Mouse (Mus musculus): ENCODE data around the gene Txnrd1. TPM values are rescaled to one million over a fixed set of nuclear protein-coding genes. Genes with fewer than 3 reads are reported as not detected.

Txnrd1 gene
- polyA plus RNA-seq, 1 experiment, result 32.2 TPM

- H3K4me3 ChIP-seq (ENCODE audit: control insufficient read depth, insufficient read depth, low read length), result no peak overlapping the region
- H3K27me3 ChIP-seq (ENCODE audit: control insufficient read depth, insufficient read depth, low read length), result no peaks in the 10 kb centered on the region
- 80% methylated on average over 9 of the region's 9 CpGs for WGBS
- DNase-seq, result no peak
- TF ChIP-seq CTCF (IDR thresholded peaks at IDR 0.05; ENCODE audit: borderline replicate concordance, control insufficient read depth, extremely low read depth, insufficient read depth, low read length, poor library complexity) (no peak), POLR2A (IDR thresholded peaks at IDR 0.05; ENCODE audit: control insufficient read depth, extremely low read depth, insufficient read depth, low read length, poor library complexity) (no peak)
- no peaks in the 10 kb centered on the region for H3K36me3 ChIP-seq (ENCODE audit: control insufficient read depth, insufficient read depth, low read length)
- H3K27ac ChIP-seq (ENCODE audit: control insufficient read depth, insufficient read depth, low read length), result no peak overlapping the region
- H3K4me1 ChIP-seq (replicated peaks; ENCODE audit: control insufficient read depth, insufficient read depth, low read length), result no peaks in the 10 kb centered on the region
Observed at GRCm38 (mm10) chr10:82847821-82848459, 14.2 kb downstream of the Txnrd1 start.

- Histone ChIP-seq H3K4me3 (ENCODE audit: control insufficient read depth, insufficient read depth, low read length) (no peak overlapping the region), H3K4me1 (replicated peaks; ENCODE audit: control insufficient read depth, insufficient read depth, low read length) (no peaks in the 10 kb centered on the region), H3K27ac (ENCODE audit: control insufficient read depth, insufficient read depth, low read length) (no peak overlapping the region), H3K36me3 (ENCODE audit: control insufficient read depth, insufficient read depth, low read length) (no peaks in the 10 kb centered on the region), H3K27me3 (ENCODE audit: control insufficient read depth, insufficient read depth, low read length) (no peaks in the 10 kb centered on the region)
- 90% methylated on average over 16 of the region's 16 CpGs for WGBS
- TF ChIP-seq CTCF (IDR thresholded peaks at IDR 0.05; ENCODE audit: borderline replicate concordance, control insufficient read depth, extremely low read depth, insufficient read depth, low read length, poor library complexity), result no peak
- TF ChIP-seq POLR2A (IDR thresholded peaks at IDR 0.05; ENCODE audit: control insufficient read depth, extremely low read depth, insufficient read depth, low read length, poor library complexity), result no peak
- DNase-seq, result no peak
Observed at GRCm38 (mm10) chr10:82849686-82850353, 16.1 kb downstream of the Txnrd1 start.

- Histone ChIP-seq H3K36me3 (ENCODE audit: control insufficient read depth, insufficient read depth, low read length) (no peaks in the 10 kb centered on the region), H3K27ac (ENCODE audit: control insufficient read depth, insufficient read depth, low read length) (no peak overlapping the region), H3K27me3 (ENCODE audit: control insufficient read depth, insufficient read depth, low read length) (no peaks in the 10 kb centered on the region), H3K4me1 (replicated peaks; ENCODE audit: control insufficient read depth, insufficient read depth, low read length) (no peaks in the 10 kb centered on the region), H3K4me3 (ENCODE audit: control insufficient read depth, insufficient read depth, low read length) (no peak overlapping the region)
- WGBS, result 93% methylated on average over 5 of the region's 5 CpGs
- DNase-seq, result no peak
- TF ChIP-seq POLR2A (IDR thresholded peaks at IDR 0.05; ENCODE audit: control insufficient read depth, extremely low read depth, insufficient read depth, low read length, poor library complexity) (no peak), CTCF (IDR thresholded peaks at IDR 0.05; ENCODE audit: borderline replicate concordance, control insufficient read depth, extremely low read depth, insufficient read depth, low read length, poor library complexity) (no peak)
Observed at GRCm38 (mm10) chr10:82850354-82850752, 16.6 kb downstream of the Txnrd1 start.

GRCm38 (mm10) chr10:82851751-82852150 is 18.0 kb downstream of the Txnrd1 start:
- H3K36me3 ChIP-seq (ENCODE audit: control insufficient read depth, insufficient read depth, low read length), result no peaks in the 10 kb centered on the region
- TF ChIP-seq CTCF (IDR thresholded peaks at IDR 0.05; ENCODE audit: borderline replicate concordance, control insufficient read depth, extremely low read depth, insufficient read depth, low read length, poor library complexity) (no peak), POLR2A (IDR thresholded peaks at IDR 0.05; ENCODE audit: control insufficient read depth, extremely low read depth, insufficient read depth, low read length, poor library complexity) (no peak)
- no peak overlapping the region for H3K4me3 ChIP-seq (ENCODE audit: control insufficient read depth, insufficient read depth, low read length)
- H3K27me3 ChIP-seq (ENCODE audit: control insufficient read depth, insufficient read depth, low read length), result no peaks in the 10 kb centered on the region
- no peaks in the 10 kb centered on the region for H3K4me1 ChIP-seq (replicated peaks; ENCODE audit: control insufficient read depth, insufficient read depth, low read length)
- H3K27ac ChIP-seq (ENCODE audit: control insufficient read depth, insufficient read depth, low read length), result no peak overlapping the region
- 96% methylated on average over 6 of the region's 6 CpGs for WGBS
- no peak for DNase-seq

GRCm38 (mm10) chr10:82858032-82858680 is 24.4 kb downstream of the Txnrd1 start:
- H3K4me1 ChIP-seq (replicated peaks; ENCODE audit: control insufficient read depth, insufficient read depth, low read length), result peaks cover 10% of the 10 kb centered on the region
- H3K36me3 ChIP-seq (ENCODE audit: control insufficient read depth, insufficient read depth, low read length), result no peaks in the 10 kb centered on the region
- no peaks in the 10 kb centered on the region for H3K27me3 ChIP-seq (ENCODE audit: control insufficient read depth, insufficient read depth, low read length)
- TF ChIP-seq CTCF (IDR thresholded peaks at IDR 0.05; ENCODE audit: borderline replicate concordance, control insufficient read depth, extremely low read depth, insufficient read depth, low read length, poor library complexity) (no peak), POLR2A (IDR thresholded peaks at IDR 0.05; ENCODE audit: control insufficient read depth, extremely low read depth, insufficient read depth, low read length, poor library complexity) (no peak)
- H3K4me3 ChIP-seq (ENCODE audit: control insufficient read depth, insufficient read depth, low read length), result no peak overlapping the region
- WGBS, result 74% methylated on average over 10 of the region's 10 CpGs
- DNase-seq, result no peak
- H3K27ac ChIP-seq (ENCODE audit: control insufficient read depth, insufficient read depth, low read length), result no peak overlapping the region

- peak overlapping the region; percentile 55 for H3K4me3 ChIP-seq (ENCODE audit: control insufficient read depth, insufficient read depth, low read length)
- H3K27me3 ChIP-seq (ENCODE audit: control insufficient read depth, insufficient read depth, low read length), result no peaks in the 10 kb centered on the region
- peaks cover 12% of the 10 kb centered on the region for H3K4me1 ChIP-seq (replicated peaks; ENCODE audit: control insufficient read depth, insufficient read depth, low read length)
- no peak overlapping the region for H3K27ac ChIP-seq (ENCODE audit: control insufficient read depth, insufficient read depth, low read length)
- TF ChIP-seq CTCF (IDR thresholded peaks at IDR 0.05; ENCODE audit: borderline replicate concordance, control insufficient read depth, extremely low read depth, insufficient read depth, low read length, poor library complexity), result peak; percentile 56; the same call in 1 of the 2 replicates
- peak; percentile 70; the same call in 1 of the 2 replicates for TF ChIP-seq POLR2A (IDR thresholded peaks at IDR 0.05; ENCODE audit: control insufficient read depth, extremely low read depth, insufficient read depth, low read length, poor library complexity)
- no peaks in the 10 kb centered on the region for H3K36me3 ChIP-seq (ENCODE audit: control insufficient read depth, insufficient read depth, low read length)
- 2% methylated on average over 49 of the region's 49 CpGs for WGBS
- DNase-seq, result peak; percentile 81
Observed at GRCm38 (mm10) chr10:82858691-82859532, 25.2 kb downstream of the Txnrd1 start.

Measured in thymus, adult 2 months (tissue).